Mouse (Mus musculus) c-Kit-positive CD71-positive TER-119-positive erythroid progenitor cells, embryonic 14.5 days (primary cell): ENCODE results near the gene Rufy4.
"Not testable (repeated sequence)": the region's sequence is repeated elsewhere in the genome, so short reads cannot be mapped to it uniquely, and the experiment has no call there.

Source experiments
- DNase-seq: peaks from one replicate; pipeline ENCODE4 v3.0.0-alpha.2; 2013; ENCODE audit warnings: low spot score

The Rufy4 gene

DNA sequence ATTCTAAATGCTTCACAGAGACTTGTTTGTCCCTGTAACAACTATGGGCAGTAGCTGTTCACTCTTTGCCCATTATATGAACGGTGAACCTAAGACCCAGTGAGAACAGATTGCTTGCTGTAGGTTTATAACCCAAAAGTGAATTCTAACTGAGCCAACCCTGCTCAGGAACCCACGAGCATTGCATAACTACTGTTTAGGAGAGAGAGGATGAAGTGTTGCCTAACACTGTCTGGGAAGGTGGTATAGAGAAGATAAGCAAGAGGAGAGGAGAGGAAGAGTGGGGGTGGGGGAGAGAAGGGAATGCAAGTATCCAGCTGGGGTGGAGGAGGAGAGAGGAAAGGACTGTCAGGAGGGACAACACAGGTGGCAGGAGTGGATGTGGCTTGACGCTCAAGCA lies 25.8 kb downstream of the Rufy4 start:
- DNase-seq, result no peak

DNA sequence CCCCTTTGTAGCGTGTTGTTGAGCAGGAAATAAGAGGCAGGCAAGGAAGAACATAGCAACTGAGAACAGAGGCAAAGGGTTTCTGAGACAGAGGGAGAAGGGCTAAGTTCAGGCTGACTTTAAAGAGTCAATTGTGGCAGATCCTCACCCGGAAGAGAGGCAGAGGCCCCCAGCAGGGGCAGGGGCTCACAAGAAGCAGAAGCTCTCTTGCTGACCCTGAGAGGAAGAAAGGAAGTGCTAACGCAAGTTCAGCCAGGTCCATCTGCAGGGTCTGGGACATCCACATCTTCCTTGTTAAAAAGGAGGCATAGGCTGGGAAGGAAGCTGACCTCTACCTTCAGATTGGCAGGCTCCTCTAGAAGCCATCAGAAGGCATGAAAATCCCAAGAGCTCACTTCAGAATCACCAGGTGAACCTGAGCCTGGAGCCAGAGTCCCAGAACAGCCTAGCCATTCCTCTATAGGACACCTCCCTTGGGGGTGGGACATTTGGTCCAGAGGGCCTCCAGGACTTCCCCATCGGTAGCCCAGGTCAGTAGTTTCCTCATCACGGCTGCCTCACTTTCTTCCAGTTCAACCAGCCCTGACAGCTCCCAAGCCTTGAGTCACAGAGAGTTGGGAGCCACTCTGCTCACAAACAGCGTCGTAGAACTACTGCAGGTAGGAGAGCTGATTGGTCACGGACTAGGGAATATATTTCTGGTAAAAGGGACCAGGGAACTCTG lies 28.3 kb downstream of the Rufy4 start, which contains the start of gene Cxcr2:
TSS of gene Cxcr2 (plus strand) at position 529 of the 724 bp plus-strand sequence.
- no peak for DNase-seq

DNA sequence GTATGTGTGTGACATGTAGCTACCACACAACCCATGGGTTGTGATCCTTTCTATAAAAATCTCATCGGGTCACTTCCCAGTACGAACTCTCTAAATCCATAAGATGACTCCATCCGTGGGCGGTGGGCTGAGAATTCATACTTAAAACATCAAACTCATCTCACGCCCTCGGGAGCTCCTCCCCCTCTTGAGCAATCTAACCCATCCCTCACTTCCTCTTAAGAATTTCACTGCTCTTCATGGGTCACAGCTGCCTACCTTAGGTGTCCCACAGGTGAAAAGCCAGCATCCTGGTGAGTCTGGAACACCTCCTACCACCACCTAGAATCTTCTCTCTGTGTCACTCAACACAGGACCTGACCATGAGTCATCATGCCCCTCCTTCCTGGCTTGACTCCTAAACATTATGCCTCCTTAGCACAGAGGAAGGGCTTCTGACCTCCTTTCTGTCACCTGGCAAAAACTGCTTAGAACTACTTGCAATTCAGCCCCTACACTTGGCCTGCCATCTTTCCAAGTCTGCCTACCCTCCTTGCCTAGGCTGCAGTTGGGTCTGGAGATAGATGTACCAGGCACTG lies 30.2 kb downstream of the Rufy4 start:
- DNase-seq, result no peak

- DNase-seq, result no peak
Observed at GRCm38 (mm10) chr1:74156381-74156910, 31.1 kb downstream of the Rufy4 start.

DNA sequence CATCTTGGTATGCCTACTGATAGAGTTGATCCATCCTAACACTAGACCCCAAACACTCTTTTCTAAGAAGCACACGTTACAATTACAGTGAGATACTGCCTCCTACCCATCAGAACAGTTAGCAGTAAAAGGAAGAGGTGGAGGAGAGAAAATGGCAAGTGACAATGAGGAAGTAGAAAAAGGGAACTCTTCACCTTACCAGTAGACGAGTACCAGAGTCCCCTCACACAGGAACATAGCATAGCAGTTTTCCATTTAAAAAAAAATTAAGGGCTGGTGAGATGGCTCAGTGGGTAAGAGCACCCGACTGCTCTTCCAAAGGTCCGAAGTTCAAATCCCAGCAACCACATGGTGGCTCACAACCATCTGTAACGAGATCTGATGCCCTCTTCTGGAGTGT lies 34.3 kb downstream of the Rufy4 start:
- DNase-seq, result not testable (repeated sequence)

DNA sequence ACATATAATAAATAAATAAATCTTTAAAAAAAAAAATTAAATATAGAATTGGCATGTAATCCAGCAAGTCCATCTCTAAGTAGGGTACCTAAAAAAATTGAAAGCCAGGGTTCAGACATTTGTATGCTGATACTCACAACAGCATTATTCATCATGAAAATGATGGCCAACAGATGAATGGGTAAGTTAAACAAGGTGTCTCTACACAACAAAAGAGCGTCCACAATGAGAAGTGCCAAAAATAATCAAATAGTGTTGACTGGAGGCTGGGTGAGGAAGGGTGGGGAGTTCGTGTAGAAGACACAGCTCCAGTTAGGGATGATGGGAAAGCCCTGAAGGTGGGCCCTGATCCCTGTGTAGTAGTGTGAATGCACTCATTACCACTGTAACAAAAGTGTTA lies 34.7 kb downstream of the Rufy4 start:
- DNase-seq, result no peak

DNA sequence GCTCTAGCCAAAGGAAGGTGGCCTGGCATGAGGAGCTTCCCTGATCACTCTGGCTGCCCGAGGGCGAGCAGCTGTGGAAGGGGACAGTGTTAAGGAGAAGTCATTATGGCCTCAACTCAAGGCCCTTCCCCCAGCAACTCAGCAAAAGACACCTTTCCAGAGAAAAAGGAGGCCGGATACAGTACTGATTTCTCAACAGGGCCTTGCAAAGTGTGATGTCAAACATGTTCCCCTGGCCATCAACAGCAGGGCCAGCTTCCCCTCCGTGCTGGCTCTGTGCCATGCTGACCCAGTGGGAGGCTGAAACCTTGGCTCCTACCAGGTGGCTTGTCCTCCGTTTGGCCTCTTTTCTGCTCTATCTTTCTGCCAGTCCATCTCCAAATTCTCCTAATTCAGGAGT lies 41.8 kb downstream of the Rufy4 start:
- DNase-seq, result no peak

DNA sequence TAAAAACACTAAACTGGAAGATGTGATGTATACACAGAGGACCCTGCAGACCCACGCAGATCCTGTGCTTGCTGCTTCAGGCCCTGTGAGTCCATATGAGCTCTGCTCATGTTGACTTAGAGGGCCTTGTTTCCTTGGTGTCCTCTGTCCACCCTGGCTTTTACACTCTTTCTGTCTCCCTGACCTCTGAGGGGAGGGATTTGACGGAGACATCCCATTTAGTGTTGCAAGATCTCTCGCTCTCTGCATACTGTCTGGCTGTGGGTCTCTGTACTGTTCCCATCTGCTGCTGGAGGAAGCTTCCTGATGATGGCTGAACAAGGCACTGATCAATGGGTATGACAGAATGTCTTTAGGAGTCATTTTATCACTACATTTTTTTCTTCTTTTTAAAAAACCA lies 44.4 kb downstream of the Rufy4 start:
- DNase-seq, result no peak

DNA sequence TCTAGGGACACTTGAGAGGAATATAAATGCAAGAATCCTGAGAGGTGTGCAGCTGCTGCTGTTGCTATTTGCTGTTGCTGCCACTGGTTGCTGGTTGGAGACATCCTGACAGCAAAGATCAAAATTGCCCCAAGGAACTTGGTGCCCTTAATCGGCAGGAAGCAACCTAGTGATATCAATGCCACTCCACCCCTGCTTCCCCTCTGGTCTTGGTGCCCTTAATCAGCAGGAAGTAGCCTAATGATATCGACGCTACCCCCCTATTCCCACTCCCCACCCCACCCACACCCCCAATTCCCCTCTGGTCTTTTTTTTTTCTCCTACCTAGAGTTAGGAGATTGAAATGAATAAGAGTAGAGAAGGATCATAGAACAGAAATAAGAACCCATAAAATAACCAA lies 47.4 kb downstream of the Rufy4 start:
- DNase-seq, result no peak

- no peak for DNase-seq
Observed at GRCm38 (mm10) chr1:74175731-74176130, 50.4 kb downstream of the Rufy4 start.

DNA sequence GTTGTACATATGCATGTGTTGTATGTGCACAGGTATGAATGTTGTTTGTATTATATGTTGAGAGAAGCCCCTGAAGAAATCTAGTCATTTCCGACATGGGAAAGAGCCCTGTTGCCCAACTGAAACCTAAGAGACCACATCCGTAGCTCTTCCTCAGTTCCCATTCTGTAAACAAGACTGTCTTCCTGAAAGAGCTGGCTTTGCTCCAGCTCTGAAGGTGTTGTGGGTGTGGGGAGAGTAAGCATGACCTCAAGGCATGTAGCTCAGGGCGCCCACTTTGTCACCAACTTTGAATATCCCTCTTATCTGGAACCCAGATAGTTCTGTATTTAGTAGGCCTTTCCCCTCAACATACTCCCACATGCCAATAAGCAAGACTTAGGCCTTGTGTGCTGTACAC lies 53.3 kb downstream of the Rufy4 start:
- DNase-seq, result no peak

- no peak for DNase-seq
Observed at GRCm38 (mm10) chr1:74179624-74180408, 54.5 kb downstream of the Rufy4 start.

GRCm38 (mm10) chr1:74181462-74181861 lies 56.1 kb downstream of the Rufy4 start:
- DNase-seq, result no peak

- no peak for DNase-seq
Observed at GRCm38 (mm10) chr1:74183006-74183405, 57.7 kb downstream of the Rufy4 start.

DNA sequence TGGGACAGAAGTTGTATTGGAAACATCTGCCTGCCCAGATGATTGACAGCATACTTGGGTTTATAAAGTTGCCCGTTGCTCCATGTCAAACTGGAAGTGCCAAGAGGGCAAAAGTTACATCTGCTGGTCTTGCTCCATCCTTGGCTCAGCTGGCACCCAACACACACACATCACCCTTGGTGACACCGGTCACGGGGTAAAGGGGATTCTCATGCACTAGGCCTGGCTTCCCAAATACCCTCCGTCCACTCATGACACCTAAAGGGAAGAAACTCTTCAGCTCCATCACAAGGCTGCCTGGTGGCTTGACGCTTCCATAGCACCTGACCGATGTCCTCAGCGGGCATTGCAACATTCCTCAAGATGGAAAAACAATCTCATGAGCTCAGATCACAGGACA lies 65.1 kb downstream of the Rufy4 start:
- no peak for DNase-seq

DNA sequence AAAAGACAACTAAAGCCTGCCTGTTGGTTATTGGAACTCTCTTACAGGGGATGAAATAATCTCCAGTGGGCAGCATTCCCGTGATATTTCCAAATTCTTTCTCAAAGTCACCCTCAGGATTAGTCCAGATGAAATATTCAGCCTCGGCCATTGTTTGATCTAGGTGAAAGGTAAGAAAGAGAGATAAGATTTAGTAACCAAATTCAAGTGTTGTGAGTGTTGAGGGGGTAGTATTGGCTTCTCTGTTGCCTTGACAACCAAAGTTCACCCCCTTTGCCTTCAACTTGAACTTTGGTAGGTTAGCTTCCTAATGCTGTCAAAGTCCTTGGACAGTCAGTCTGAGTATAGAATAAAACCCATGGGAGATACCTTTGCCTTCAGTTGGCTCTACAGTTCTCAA lies 67.4 kb downstream of the Rufy4 start:
- no peak for DNase-seq

DNA sequence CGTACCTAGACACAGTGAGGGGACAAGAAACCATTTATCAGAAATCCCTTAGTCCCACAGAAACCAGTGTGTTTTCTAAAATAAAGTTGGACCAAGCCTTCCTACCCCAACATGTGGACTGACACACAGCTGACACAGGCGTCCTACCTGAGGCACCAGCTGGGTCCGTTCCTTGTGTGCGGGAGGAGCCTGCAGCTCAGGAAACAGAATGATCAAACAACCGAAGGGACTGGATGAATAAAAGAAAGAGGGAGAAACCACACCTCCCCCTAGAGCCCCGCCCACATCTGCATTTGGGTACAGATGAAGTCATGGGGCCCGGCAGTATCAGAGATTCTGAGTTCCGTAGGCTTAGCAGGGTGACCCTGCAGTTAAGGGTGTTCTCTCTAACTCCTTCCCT lies 69.1 kb downstream of the Rufy4 start, which contains the start of gene Cxcr1:
TSS of gene Cxcr1 (minus strand) at position 187 of the 400 bp plus-strand sequence.
- no peak for DNase-seq

DNA sequence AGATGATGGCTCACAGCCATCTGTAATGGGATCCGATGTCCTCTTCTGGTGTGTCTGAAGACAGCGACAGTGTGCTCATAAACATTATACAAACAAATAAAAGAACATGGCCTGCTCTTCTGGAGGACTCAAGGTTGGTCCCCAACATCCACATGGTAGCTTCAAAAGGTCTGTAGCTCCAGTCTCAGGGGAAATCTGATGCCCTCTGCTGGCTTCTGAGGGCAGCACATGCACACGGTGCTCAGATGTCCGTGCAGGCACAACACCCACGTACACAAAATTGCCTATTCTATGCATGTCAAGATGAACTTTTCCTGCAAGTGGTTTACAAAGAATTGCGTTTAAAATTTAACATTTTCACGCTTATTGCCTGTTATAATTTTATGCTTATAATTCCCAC lies 70.6 kb downstream of the Rufy4 start:
- peak; percentile 25 for DNase-seq

DNA sequence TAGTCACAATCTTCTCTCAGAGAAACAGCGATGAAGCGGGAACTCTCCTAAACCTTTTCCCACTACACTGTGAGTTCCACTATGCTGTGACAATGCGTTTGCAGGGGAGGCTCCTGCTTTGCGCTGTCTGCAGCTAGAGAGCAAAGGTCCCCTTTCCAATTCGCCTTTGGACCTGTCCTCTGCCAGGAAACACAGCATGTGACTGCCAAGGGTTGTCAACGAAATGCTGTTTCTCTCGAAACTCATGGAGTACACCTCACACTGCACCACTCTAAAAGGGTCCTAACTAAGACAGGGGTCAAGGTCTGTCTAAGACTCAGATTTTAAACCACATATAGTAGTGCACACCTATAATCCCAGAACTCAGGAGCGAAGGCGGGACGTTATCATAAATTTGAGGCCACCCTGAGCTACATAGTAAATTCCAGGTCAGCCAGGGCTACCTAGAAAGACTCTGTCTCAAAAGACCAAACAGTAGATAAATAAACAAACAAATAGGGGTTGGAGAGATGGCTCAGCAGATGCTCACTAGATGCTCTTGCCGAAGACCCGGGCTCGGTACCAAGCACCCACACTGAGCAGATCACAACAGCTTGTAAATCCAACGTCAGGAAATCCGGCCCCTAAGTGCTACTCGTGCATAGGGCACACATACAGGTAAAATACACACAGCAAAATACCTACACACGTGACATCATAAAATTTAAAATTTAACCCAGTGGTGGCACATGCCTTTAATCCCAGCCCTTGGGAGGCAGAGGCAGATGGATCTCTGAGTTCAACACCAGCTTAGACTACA lies 71.5 kb downstream of the Rufy4 start:
- DNase-seq, result no peak
